Mouse (Mus musculus): ENCODE measurements around the gene Adam26a. TPM values are rescaled to one million over a fixed set of nuclear protein-coding genes. Genes with fewer than 3 reads are reported as not detected.

Adam26a gene
- total RNA-seq (2023) = not detected

DNA sequence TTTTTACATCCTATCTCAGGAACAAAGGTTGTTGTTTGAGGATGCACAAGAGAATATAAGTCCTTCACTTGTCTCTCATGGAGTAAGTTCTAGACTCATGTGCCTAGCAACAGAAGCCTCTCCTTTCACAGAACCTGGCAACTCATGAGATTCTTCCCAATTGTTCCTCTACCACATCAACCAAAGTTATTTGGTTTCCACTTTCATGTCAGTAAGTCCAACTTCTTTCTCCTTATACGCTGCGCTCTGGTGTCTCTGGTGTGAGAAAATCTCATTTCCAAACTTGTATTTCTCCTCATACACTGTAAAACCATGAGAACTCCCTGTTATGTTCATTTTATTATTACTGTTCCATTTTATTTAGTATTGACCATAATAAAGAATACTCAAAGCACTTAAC is at the start of gene Adam26a:
Adam26a (minus strand) TSS at position 101 of the 400 bp plus-strand sequence.

GRCm38 (mm10) chr8:43528006-43528405 is 48.5 kb downstream of the Adam26a start, which contains the start of gene Adam26b:
Gene Adam26b, minus strand, starts transcription at chr8:43528106.

Other genes starting within 250 kb of the Adam26a start
- gene Adam26b, start 48.6 kb downstream of the Adam26a start, total RNA-seq (2023) = not detected
- not detected for gene Gm5346, start 50.6 kb upstream of the Adam26a start, total RNA-seq (2023)
- not detected for gene Adam34, start 133.3 kb upstream of the Adam26a start, total RNA-seq (2023)